Mouse (Mus musculus) cortical plate, adult 2 months (tissue): Measurements from ENCODE around the gene Reep6. TPM values are rescaled to one million over a fixed set of nuclear protein-coding genes. Genes with fewer than 3 reads are reported as not detected.

Experiments
- H3K27ac ChIP-seq: fragments of 200-500 bp; 2 replicates; pipeline ENCODE4 v1.5.1; 2012; ENCODE audit warnings: low read length, control low read depth, inconsistent platforms; ENCODE audit not compliant: insufficient read depth
- H3K4me1 ChIP-seq: fragments of 200-500 bp; 2 replicates; pipeline ENCODE4 v1.6.1; 2011; ENCODE audit warnings: low read length; ENCODE audit not compliant: control insufficient read depth, insufficient read depth
- H3K4me3 ChIP-seq: fragments of 200-500 bp; 2 replicates; pipeline ENCODE4 v1.5.1; 2011; ENCODE audit warnings: mild to moderate bottlenecking, low read length, control low read depth; ENCODE audit not compliant: insufficient read depth
- CTCF ChIP-seq: fragments of 200-500 bp; IDR thresholded peaks from 2 replicates; pipeline ENCODE4 v1.5.1; 2011; ENCODE audit warnings: mild to moderate bottlenecking, control low read depth, low read length; ENCODE audit not compliant: insufficient read depth; ENCODE audit errors: extremely low read depth
- POLR2A ChIP-seq: fragments of 200-500 bp; IDR thresholded peaks from 2 replicates; pipeline ENCODE4 v1.6.1; 2011; ENCODE audit warnings: mild to moderate bottlenecking, low read length, control low read depth; ENCODE audit not compliant: insufficient read depth; ENCODE audit errors: extremely low read depth
- polyA plus RNA-seq: library from polyadenylated mRNA; depleted of rRNA; stranded (reverse); fragments of >200 nt; gene quantifications from 2 replicates; pipeline ENCODE4 v1.2.3, GENCODE M21; 2012; rRNA removed

Gene Reep6
- polyA plus RNA-seq: 5.7 and 6.3 TPM in 2 replicates

DNA sequence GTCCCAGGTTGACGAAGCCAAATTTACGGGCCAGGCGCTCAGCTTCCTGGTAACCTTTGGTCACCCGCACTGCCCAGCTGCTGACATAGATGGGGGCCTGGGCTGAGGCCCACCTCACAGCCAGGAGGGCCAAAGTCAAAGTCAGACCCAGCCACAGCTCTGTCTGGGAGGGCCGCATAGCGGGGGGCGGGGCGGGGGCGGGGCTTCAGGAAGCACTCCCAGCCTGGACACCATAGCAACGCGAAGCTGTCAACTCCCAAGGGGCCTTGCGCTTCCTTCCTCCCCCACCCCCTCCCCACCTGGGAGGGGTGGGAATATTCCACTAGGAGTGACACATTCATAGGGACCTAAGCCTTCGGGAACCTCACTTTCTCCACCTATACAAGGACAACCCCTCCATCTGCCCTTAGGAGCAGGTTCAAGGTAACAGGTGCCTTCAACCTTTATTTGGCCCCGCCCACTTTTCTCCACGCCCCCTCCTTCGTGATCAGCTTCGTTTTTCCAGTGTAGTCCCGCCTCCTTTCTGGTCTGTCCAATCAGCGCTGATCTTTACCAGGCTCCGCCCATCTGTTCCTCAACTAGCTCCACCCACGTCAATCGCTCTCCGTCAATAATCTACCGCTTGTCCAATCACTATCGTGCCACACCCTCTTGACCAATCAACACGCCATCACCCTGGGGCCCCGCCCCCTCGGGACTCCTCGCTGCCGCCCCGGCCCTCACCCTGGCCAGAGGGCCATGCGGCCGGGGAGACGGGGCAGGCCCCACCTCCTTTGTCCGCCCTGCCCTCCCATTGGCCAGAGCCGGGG is at the start of gene Reep6, which contains the start of gene Pcsk4:
Gene Reep6, plus strand, starts transcription at position 681 of the 809 bp plus-strand sequence.
Gene Pcsk4, minus strand, starts transcription at position 226 of the 809 bp plus-strand sequence.
- Histone ChIP-seq H3K4me3 (peak within 1 kb of the TSS; percentile 34), H3K4me1 (no peaks in the 10 kb centered on the region), H3K27ac (no peak within 1 kb of the TSS)
- no peak for TF ChIP-seq CTCF
- TF ChIP-seq POLR2A: no peak

DNA sequence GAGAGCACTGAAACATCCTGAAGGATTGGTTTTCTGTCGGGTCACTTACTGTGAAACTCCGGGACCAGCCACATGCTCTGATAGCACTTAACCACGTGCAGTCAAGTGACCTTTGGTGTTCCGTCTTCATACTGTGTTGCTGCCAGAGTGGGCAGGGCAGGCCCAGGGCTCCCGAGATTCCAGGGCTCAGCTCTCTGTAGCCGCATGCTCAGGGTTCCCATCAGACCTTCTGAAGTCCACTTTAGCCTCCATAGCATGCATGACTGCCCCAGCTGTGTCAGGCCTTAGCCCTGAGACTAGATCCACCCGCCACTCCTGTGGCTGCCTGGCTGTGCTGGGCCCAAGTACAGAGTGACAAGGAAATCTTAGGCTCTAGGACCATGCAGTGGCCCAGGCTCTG is 48.4 kb upstream of the Reep6 start:
- Histone ChIP-seq H3K27ac (no peak overlapping the region), H3K4me1 (no peaks in the 10 kb centered on the region), H3K4me3 (no peak overlapping the region)
- TF ChIP-seq POLR2A: no peak
- TF ChIP-seq CTCF: no peak

DNA sequence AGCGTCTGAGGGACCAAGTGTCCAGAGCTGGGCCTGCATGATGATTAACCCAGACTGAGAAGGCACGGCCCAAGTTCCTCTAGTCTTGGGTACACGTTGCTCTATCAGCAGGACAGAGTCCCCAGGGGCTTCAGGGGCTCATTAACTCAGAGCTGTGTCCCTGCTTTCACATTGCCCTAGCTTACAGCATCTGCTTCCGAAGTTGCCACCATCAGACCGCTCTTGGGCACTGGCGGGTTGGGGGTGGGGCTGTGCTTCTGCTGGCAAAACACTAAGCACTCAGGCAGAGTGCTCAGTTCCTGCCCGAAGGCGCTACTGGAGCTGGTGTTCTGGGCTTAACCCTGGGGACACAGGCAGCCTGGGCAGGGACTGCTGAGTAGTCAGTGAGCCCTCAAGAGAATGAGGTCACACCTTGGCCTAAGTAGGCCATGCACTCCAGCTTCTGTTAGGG is 47.8 kb upstream of the Reep6 start:
- Histone ChIP-seq H3K27ac (no peak overlapping the region), H3K4me1 (no peaks in the 10 kb centered on the region), H3K4me3 (no peak overlapping the region)
- no peak for TF ChIP-seq POLR2A

DNA sequence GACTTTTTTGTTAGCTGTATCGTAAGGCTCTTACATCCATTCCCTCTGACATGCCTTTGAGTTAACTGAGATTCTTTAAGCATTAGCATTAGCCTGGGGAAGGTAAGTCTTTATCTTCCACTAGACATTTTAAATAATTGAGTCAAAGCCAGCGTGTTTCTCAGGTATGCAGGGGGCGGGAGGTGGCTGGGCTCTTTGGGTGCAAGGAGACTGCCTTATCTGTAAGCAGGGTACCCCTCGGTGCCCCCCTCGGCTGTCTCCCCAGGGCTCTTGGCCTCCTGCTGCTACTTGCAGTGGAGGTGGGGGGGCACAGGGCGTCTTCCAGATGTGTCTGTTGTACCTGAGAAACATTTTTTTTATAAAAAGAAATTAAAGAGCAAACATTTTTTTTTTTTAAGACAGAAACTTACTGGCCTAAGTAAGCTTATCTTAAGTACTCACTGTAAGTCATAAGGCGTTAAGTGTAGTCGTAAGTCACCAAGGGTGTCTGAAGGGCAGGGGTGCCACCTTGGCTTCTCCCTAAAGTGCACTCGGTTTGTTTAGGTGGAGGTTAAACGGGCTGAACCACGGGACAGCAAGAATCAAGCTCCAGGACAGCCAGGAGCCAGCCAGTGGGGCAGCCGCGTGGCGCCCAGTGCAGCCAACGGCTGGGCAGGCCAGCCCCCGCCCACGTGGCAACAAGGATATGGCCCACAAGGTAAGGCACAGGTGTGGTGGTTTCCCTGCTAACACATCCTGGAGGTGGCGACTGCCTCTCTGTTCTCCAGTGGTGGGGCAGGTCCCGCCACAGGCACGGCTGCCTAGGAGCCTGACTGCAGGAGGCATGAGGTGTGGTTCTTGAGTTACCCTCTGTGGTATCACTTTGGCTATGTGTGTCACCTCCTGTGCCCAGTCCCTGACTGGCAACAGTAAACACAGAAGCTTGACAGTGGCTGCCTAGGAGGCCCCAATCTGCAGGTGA is 47.0 kb upstream of the Reep6 start:
- Histone ChIP-seq H3K27ac (no peak overlapping the region), H3K4me3 (no peak overlapping the region), H3K4me1 (no peaks in the 10 kb centered on the region)
- TF ChIP-seq POLR2A (no peak), CTCF (no peak)

- Histone ChIP-seq H3K4me1 (no peaks in the 10 kb centered on the region), H3K27ac (no peak overlapping the region), H3K4me3 (no peak overlapping the region)
- TF ChIP-seq CTCF (no peak), POLR2A (no peak)
Measured at GRCm38 (mm10) chr10:80285222-80286070, 44.3 kb upstream of the Reep6 start.

GRCm38 (mm10) chr10:80288097-80288496 is 41.7 kb upstream of the Reep6 start:
- Histone ChIP-seq H3K27ac (no peak overlapping the region), H3K4me1 (no peaks in the 10 kb centered on the region), H3K4me3 (no peak overlapping the region)
- TF ChIP-seq POLR2A (no peak), CTCF (no peak)

DNA sequence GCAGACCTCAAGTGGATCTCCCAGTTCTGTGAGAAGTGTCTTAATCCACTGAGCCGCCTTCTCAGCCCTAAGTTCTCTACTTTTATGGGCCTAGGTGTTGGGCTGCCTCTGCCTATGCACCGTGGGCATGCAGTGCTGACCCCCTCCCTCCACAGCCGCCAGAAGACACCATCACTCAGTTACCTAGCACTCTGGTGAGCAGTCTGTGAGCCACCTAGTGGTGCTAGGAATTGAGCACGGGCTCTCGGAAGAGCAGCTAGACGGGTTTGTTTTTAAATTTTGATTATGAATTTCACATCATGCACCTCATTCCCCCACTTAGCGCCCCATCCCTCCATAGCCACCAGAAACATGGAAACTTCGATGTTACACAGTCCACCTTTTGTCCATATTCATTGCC is 41.1 kb upstream of the Reep6 start:
- TF ChIP-seq CTCF (peak; percentile 16; the same call in 1 of the 2 replicates), POLR2A (no peak)
- H3K4me3 ChIP-seq: no peak overlapping the region
- no peaks in the 10 kb centered on the region for H3K4me1 ChIP-seq
- H3K27ac ChIP-seq: no peak overlapping the region

GRCm38 (mm10) chr10:80292251-80293146 is 37.3 kb upstream of the Reep6 start, which contains the start of gene Rps15:
Rps15 (plus strand) TSS chr10:80292453.
- peak within 1 kb of the TSS; percentile 67 for H3K27ac ChIP-seq
- H3K4me3 ChIP-seq: peak within 1 kb of the TSS; percentile 95
- TF ChIP-seq CTCF (no peak), POLR2A (peak; percentile 99)
- H3K4me1 ChIP-seq: peaks cover 4% of the 10 kb centered on the region
